Mouse (Mus musculus) MEL (cell line): ENCODE measurements around the gene Emx2. TPM values are rescaled to one million over a fixed set of nuclear protein-coding genes. Genes with fewer than 3 reads are reported as not detected.

Experiments used
- DNase-seq: peaks from one replicate; pipeline ENCODE4 v3.0.0; 2011; ENCODE audit warnings: low read depth, low spot score
- H3K27ac ChIP-seq: 2 replicates; pipeline ENCODE4 v1.5.1; 2012; ENCODE audit warnings: low read depth, mild to moderate bottlenecking, control low read depth, low read length, moderate library complexity; ENCODE audit not compliant: control insufficient read depth
- H3K27me3 ChIP-seq, 2 experiments: fragments of 150-350 bp in 1 of 2; sonication (generic) in 1 of 2; 2 replicates each; pipeline ENCODE4 v1.6.1; 2012; ENCODE audit warnings: low read length in 2 of 2, mild to moderate bottlenecking in 2 of 2, improper control_type of control experiment in 1 of 2, moderate library complexity in 1 of 2; ENCODE audit not compliant: insufficient read depth in 2 of 2, control insufficient read depth in 1 of 2
- H3K36me3 ChIP-seq, 2 experiments: 2 replicates each; pipeline ENCODE4 v1.6.1; 2012 to 2014; ENCODE audit warnings: low read length in 2 of 2, improper control_type of control experiment in 1 of 2, inconsistent platforms in 1 of 2, mild to moderate bottlenecking in 1 of 2; ENCODE audit not compliant: insufficient read depth in 2 of 2, control insufficient read depth in 1 of 2
- H3K4me1 ChIP-seq, 2 experiments: fragments of 150-350 bp in 1 of 2; sonication (generic) in 1 of 2; 2 replicates each; pipeline ENCODE4 v1.6.1; 2012; ENCODE audit warnings: low read length in 2 of 2, improper control_type of control experiment in 1 of 2, mild to moderate bottlenecking in 1 of 2; ENCODE audit not compliant: insufficient read depth in 2 of 2, control insufficient read depth in 1 of 2
- H3K4me3 ChIP-seq, 2 experiments: fragments of 150-350 bp in 1 of 2; sonication (generic) in 1 of 2; 2 replicates each; pipeline ENCODE4 v1.5.1; 2012; ENCODE audit warnings: low read depth in 2 of 2, low read length in 2 of 2, mild to moderate bottlenecking in 2 of 2, moderate library complexity in 2 of 2, control low read depth in 1 of 2, improper control_type of control experiment in 1 of 2; ENCODE audit not compliant: control insufficient read depth in 1 of 2, insufficient read depth in 1 of 2
- H3K79me2 ChIP-seq: 2 replicates; pipeline ENCODE4 v1.6.1; 2012; ENCODE audit warnings: mild to moderate bottlenecking, low read length, moderate library complexity; ENCODE audit not compliant: control insufficient read depth, poor library complexity, insufficient read depth
- H3K9ac ChIP-seq: 2 replicates; pipeline ENCODE4 v1.6.1; 2012; ENCODE audit warnings: low read depth, mild to moderate bottlenecking, control low read depth, low read length, moderate library complexity; ENCODE audit not compliant: control insufficient read depth, poor library complexity, severe bottlenecking
- H3K9me3 ChIP-seq: fragments of 150-350 bp; sonication (generic); replicated peaks from 2 replicates; pipeline ENCODE4 v1.6.1; 2012; ENCODE audit warnings: mild to moderate bottlenecking, low read length, improper control_type of control experiment, moderate library complexity; ENCODE audit not compliant: insufficient read depth
- CHD1 ChIP-seq: IDR thresholded peaks from 2 replicates; pipeline ENCODE4 v1.6.1; 2012; ENCODE audit warnings: low read depth, mild to moderate bottlenecking, inconsistent platforms, low read length, improper control_type of control experiment
- CTCF ChIP-seq, 3 experiments: IDR thresholded peaks in 2 of 3; conservative IDR thresholded peaks in 1 of 3; 2 replicates each; pipeline ENCODE4 v1.5.1; 2011 to 2012; ENCODE audit warnings: low read length in 3 of 3, low read depth in 2 of 3, mild to moderate bottlenecking in 2 of 3, improper control_type of control experiment in 1 of 3, inconsistent platforms in 1 of 3, mixed read lengths in 1 of 3, moderate library complexity in 1 of 3; ENCODE audit not compliant: control insufficient read depth in 1 of 3, insufficient read depth in 1 of 3, poor library complexity in 1 of 3, severe bottlenecking in 1 of 3
- E2F4 ChIP-seq: IDR thresholded peaks from 2 replicates; pipeline ENCODE4 v1.6.1; 2011; ENCODE audit warnings: low read depth, low read length, improper control_type of control experiment, borderline replicate concordance
- GATA1 ChIP-seq: IDR thresholded peaks from 2 replicates; pipeline ENCODE4 v1.6.1; 2011; ENCODE audit warnings: low read depth, low read length, improper control_type of control experiment
- KAT2A ChIP-seq: conservative IDR thresholded peaks from 2 replicates; pipeline ENCODE4 v1.6.1; 2012; ENCODE audit warnings: low read depth, low read length, improper control_type of control experiment, inconsistent platforms
- MAZ ChIP-seq: IDR thresholded peaks from 2 replicates; pipeline ENCODE4 v1.6.1; 2012; ENCODE audit warnings: low read depth, mild to moderate bottlenecking, inconsistent platforms, low read length, improper control_type of control experiment
- POLR2AphosphoS5 ChIP-seq: IDR thresholded peaks from 2 replicates; pipeline ENCODE4 v1.6.1; 2012; ENCODE audit warnings: low read depth, borderline replicate concordance, mild to moderate bottlenecking, inconsistent platforms, low read length, moderate library complexity, mixed read lengths
- RAD21 ChIP-seq: IDR thresholded peaks from 2 replicates; pipeline ENCODE4 v1.6.1; 2011; ENCODE audit warnings: mild to moderate bottlenecking, low read depth, low read length, improper control_type of control experiment
- TCF12 ChIP-seq: IDR thresholded peaks from 2 replicates; pipeline ENCODE4 v1.6.1; 2014; ENCODE audit warnings: low read depth, mild to moderate bottlenecking, inconsistent platforms, low read length, improper control_type of control experiment, moderate library complexity
- UBTF ChIP-seq: IDR thresholded peaks from 2 replicates; pipeline ENCODE4 v1.6.1; 2012; ENCODE audit warnings: low read depth, mild to moderate bottlenecking, inconsistent platforms, low read length, improper control_type of control experiment, moderate library complexity, borderline replicate concordance; ENCODE audit not compliant: insufficient read depth
- USF1 ChIP-seq: IDR thresholded peaks from 2 replicates; pipeline ENCODE4 v1.6.1; 2014; ENCODE audit warnings: low read depth, mild to moderate bottlenecking, inconsistent platforms, low read length, improper control_type of control experiment, moderate library complexity
- ZMIZ1 ChIP-seq: IDR thresholded peaks from 2 replicates; pipeline ENCODE4 v1.6.1; 2012; ENCODE audit warnings: low read depth, mild to moderate bottlenecking, inconsistent platforms, low read length, improper control_type of control experiment, moderate library complexity
- ZNF384 ChIP-seq: IDR thresholded peaks from 2 replicates; pipeline ENCODE4 v1.6.1; 2012; ENCODE audit warnings: low read depth, mild to moderate bottlenecking, inconsistent platforms, low read length, improper control_type of control experiment
- polyA plus RNA-seq, 2 experiments: library from polyadenylated mRNA; stranded (reverse) in 1 of 2; unstranded in 1 of 2; fragments of >175 nt in 1 of 2; fragments of >200 nt in 1 of 2; gene quantifications; 2 replicates each; pipeline versions ENCODE4 v1.2.1 to v1.2.4; 2012; ENCODE audit warnings: low replicate concordance in 2 of 2, low read depth in 1 of 2; ENCODE audit not compliant: insufficient read length in 2 of 2, insufficient read depth in 1 of 2, missing spikeins in 1 of 2
- total RNA-seq: library from RNA; depleted of rRNA; stranded (reverse); fragments of 300-350 nt; gene quantifications from 2 replicates; pipeline ENCODE4 v1.2.3, GENCODE M21; 2012

Gene Emx2
- total and polyA plus RNA-seq, 3 experiments, result 0.08 TPM; not detected in 2

GRCm38 (mm10) chr19:59480563-59480962, 22.4 kb downstream of the Emx2 start:
- H3K27me3 ChIP-seq, result no peaks in the 10 kb centered on the region; a peak in 1 of 4 replicates
- H3K27ac ChIP-seq, result no peak overlapping the region
- H3K4me1 ChIP-seq, result no peaks in the 10 kb centered on the region
- no peaks in the 10 kb centered on the region for H3K36me3 ChIP-seq
- TF ChIP-seq KAT2A, result no peak
- no peak for TF ChIP-seq USF1
- TF ChIP-seq UBTF, result no peak
- TF ChIP-seq ZMIZ1, result no peak
- TF ChIP-seq CHD1, result no peak
- no peak for TF ChIP-seq POLR2AphosphoS5
- no peak for TF ChIP-seq CTCF (IDR thresholded peaks at IDR 0.05 in 2 of 3, conservative IDR thresholded peaks at IDR 0.05 in 1 of 3; ENCODE audit: control insufficient read depth in 1 of 3, insufficient read depth in 1 of 3, low read depth in 2 of 3, low read length in 3 of 3, poor library complexity in 1 of 3, severe bottlenecking in 1 of 3)
- no peak overlapping the region for H3K9ac ChIP-seq
- H3K79me2 ChIP-seq, result no peaks in the 10 kb centered on the region
- no peaks in the 10 kb centered on the region for H3K9me3 ChIP-seq
- H3K4me3 ChIP-seq, result no peak overlapping the region
- DNase-seq, result no peak

- no peak for DNase-seq
Measured at GRCm38 (mm10) chr19:59492258-59492657, 34.1 kb downstream of the Emx2 start.

GRCm38 (mm10) chr19:59496832-59497231, 38.7 kb downstream of the Emx2 start:
- no peak overlapping the region for H3K27ac ChIP-seq
- H3K27me3 ChIP-seq, result no peaks in the 10 kb centered on the region
- H3K9me3 ChIP-seq, result no peaks in the 10 kb centered on the region
- H3K4me3 ChIP-seq, result no peak overlapping the region
- no peak overlapping the region for H3K9ac ChIP-seq
- no peaks in the 10 kb centered on the region for H3K36me3 ChIP-seq
- no peaks in the 10 kb centered on the region for H3K79me2 ChIP-seq
- no peak for DNase-seq
- no peak for TF ChIP-seq E2F4
- no peaks in the 10 kb centered on the region for H3K4me1 ChIP-seq

More at GRCm38 (mm10) chr19:59492258-59492657, 34.1 kb downstream of the Emx2 start:
- no peak overlapping the region for H3K27ac ChIP-seq
- H3K9me3 ChIP-seq, result no peaks in the 10 kb centered on the region
- H3K36me3 ChIP-seq, result no peaks in the 10 kb centered on the region
- H3K4me1 ChIP-seq, result no peaks in the 10 kb centered on the region
- no peak overlapping the region for H3K9ac ChIP-seq
- H3K27me3 ChIP-seq, result no peaks in the 10 kb centered on the region
- TF ChIP-seq E2F4 (no peak), GATA1 (no peak)
- no peaks in the 10 kb centered on the region for H3K79me2 ChIP-seq
- H3K4me3 ChIP-seq, result no peak overlapping the region

- H3K79me2 ChIP-seq, result no peaks in the 10 kb centered on the region
- H3K4me3 ChIP-seq, result no peak overlapping the region
- no peak overlapping the region for H3K27ac ChIP-seq
- no peaks in the 10 kb centered on the region for H3K4me1 ChIP-seq
- DNase-seq, result no peak
- H3K9ac ChIP-seq, result no peak overlapping the region
- H3K36me3 ChIP-seq, result no peaks in the 10 kb centered on the region
- TF ChIP-seq ZNF384 (no peak), POLR2AphosphoS5 (no peak), TCF12 (no peak), KAT2A (no peak), USF1 (no peak), RAD21 (no peak), MAZ (no peak)
- H3K9me3 ChIP-seq, result no peaks in the 10 kb centered on the region
- peaks cover 7 to 19% of the 10 kb centered on the region in 2 experiments for H3K27me3 ChIP-seq
Measured at GRCm38 (mm10) chr19:59508896-59509295, 50.7 kb downstream of the Emx2 start.
